Mouse (Mus musculus) hindbrain, embryonic 13.5 days (tissue): Measurements from ENCODE around the gene Tcl1b5. TPM values are rescaled to one million over a fixed set of nuclear protein-coding genes. Genes with fewer than 3 reads are reported as not detected.

Experiments
- ATAC-seq: fragments of 200-750 bp; cut with Nextera tagmentation; 2 replicates; pipeline ENCODE4 v1.8.0; 2017; ENCODE audit warnings: moderate TSS enrichment; ENCODE audit not compliant: low FRiP score
- H3K27ac ChIP-seq: fragments of 300-500 bp; sonication (generic); 2 replicates; pipeline ENCODE4 v1.5.1; 2015; ENCODE audit warnings: inconsistent platforms, mild to moderate bottlenecking, moderate library complexity
- H3K27me3 ChIP-seq: fragments of 300-500 bp; sonication (generic); 2 replicates; pipeline ENCODE4 v1.6.1; 2015; ENCODE audit warnings: mild to moderate bottlenecking, inconsistent platforms
- H3K36me3 ChIP-seq: fragments of 300-500 bp; sonication (generic); 2 replicates; pipeline ENCODE4 v1.6.1; 2015; ENCODE audit warnings: mild to moderate bottlenecking, inconsistent platforms
- H3K4me1 ChIP-seq: fragments of 300-500 bp; sonication (generic); replicated peaks from 2 replicates; pipeline ENCODE4 v1.6.1; 2015; ENCODE audit warnings: inconsistent platforms
- H3K4me2 ChIP-seq: fragments of 300-500 bp; sonication (generic); 2 replicates; pipeline ENCODE4 v1.6.1; 2015; ENCODE audit warnings: inconsistent platforms, mild to moderate bottlenecking, moderate library complexity
- H3K4me3 ChIP-seq: fragments of 300-500 bp; sonication (generic); 2 replicates; pipeline ENCODE4 v1.5.1; 2015; ENCODE audit warnings: mild to moderate bottlenecking, inconsistent platforms
- H3K9ac ChIP-seq: fragments of 300-500 bp; sonication (generic); 2 replicates; pipeline ENCODE4 v1.6.1; 2015; ENCODE audit warnings: mild to moderate bottlenecking, inconsistent platforms
- H3K9me3 ChIP-seq: fragments of 300-500 bp; sonication (generic); 2 replicates; pipeline ENCODE4 v1.6.1; 2016; ENCODE audit warnings: inconsistent platforms
- WGBS: fragments of 180-500 bp; shearing (Covaris S2); methylation state at CpG from one replicate; pipeline ENCODE4 v1.1.7; 2015; 5-methylcytosine and 5-hydroxymethylcytosine counted together
- polyA plus RNA-seq: library from polyadenylated mRNA; unstranded; fragments of >200 nt; fragmentation: Nextera tagmentation; extraction: Ambion mirVana; gene quantifications from 2 replicates; pipeline ENCODE4 v1.2.1, GENCODE M21; 2015

Gene Tcl1b5
- polyA plus RNA-seq, 1 experiment from 2014 or later, result not detected

- no peaks in the 10 kb centered on the region for H3K27me3 ChIP-seq
- no peak for ATAC-seq
- peaks cover 2% of the 10 kb centered on the region; the same call in 1 of the 2 replicates for H3K4me1 ChIP-seq
- 93% methylated on average over 22 of the region's 22 CpGs for WGBS
- H3K9me3 ChIP-seq, result no peaks in the 10 kb centered on the region
- no peaks in the 10 kb centered on the region for H3K36me3 ChIP-seq
- H3K4me2 ChIP-seq, result no peak within 1 kb of the TSS
- H3K4me3 ChIP-seq, result no peak within 1 kb of the TSS
- no peak within 1 kb of the TSS for H3K27ac ChIP-seq
- no peak within 1 kb of the TSS for H3K9ac ChIP-seq
Observed at GRCm38 (mm10) chr12:105222601-105223319, 46.6 kb downstream of the Tcl1b5 start, which contains the start of gene Tcl1. Tcl1 (minus strand) TSS chr12:105222793.

- Histone ChIP-seq H3K4me1 (peaks cover 2% of the 10 kb centered on the region; the same call in 1 of the 2 replicates), H3K27ac (no peak overlapping the region), H3K9me3 (no peaks in the 10 kb centered on the region), H3K9ac (no peak overlapping the region), H3K4me2 (no peak overlapping the region), H3K36me3 (no peaks in the 10 kb centered on the region), H3K27me3 (no peaks in the 10 kb centered on the region), H3K4me3 (no peak overlapping the region)
- 39% methylated on average over 16 of the region's 16 CpGs for WGBS
- ATAC-seq, result no peak
Observed at GRCm38 (mm10) chr12:105224621-105225320, 48.6 kb downstream of the Tcl1b5 start.

Other genes starting within 250 kb of the Tcl1b5 start
- gene Syne3, start 166.5 kb upstream of the Tcl1b5 start, polyA plus RNA-seq, result 0.25 and 0.31 TPM in 2 replicates
- 156 and 158 TPM in 2 replicates for gene Glrx5, start 143.7 kb upstream of the Tcl1b5 start, polyA plus RNA-seq
- gene Tcl1b2, start 30.3 kb upstream of the Tcl1b5 start, polyA plus RNA-seq, result not detected in 2 replicates
- gene Tcl1b1, start 16.7 kb upstream of the Tcl1b5 start, polyA plus RNA-seq, result not detected in 2 replicates
- gene Tcl1b3, start 14.7 kb downstream of the Tcl1b5 start, polyA plus RNA-seq, result not detected in 2 replicates
- not detected in 2 replicates for gene Tcl1b4, start 25.6 kb downstream of the Tcl1b5 start, polyA plus RNA-seq
- gene Tcl1, start 46.4 kb downstream of the Tcl1b5 start, polyA plus RNA-seq, result not detected in 2 replicates
- 9.7 and 10.7 TPM in 2 replicates for gene Tunar, start 157.5 kb downstream of the Tcl1b5 start, polyA plus RNA-seq